8 mouse cellular contexts compared by ENCODE assay signal in genomic region chr15:100304019-100304991, GRCm38 (mm10). TPM values are rescaled to one million over a fixed set of nuclear protein-coding genes. Genes with fewer than 3 reads are reported as not detected.
DNase-seq lines count a peak whose midpoint lies in the region; ATAC-seq lines count a peak whose summit lies in the region.

TSS of gene Mettl7a1 (plus strand) at chr15:100304140.

- H3K4me2 ChIP-seq in intestine, embryonic 16.5 days (ENCODE audit: low read depth, low read length): peak within 1 kb of the TSS; percentile 86

- H3K27ac ChIP-seq in intestine, embryonic 16.5 days (ENCODE audit: low read length): peak within 1 kb of the TSS; percentile 90

- DNase-seq in adrenal gland, postnatal 10 days: peak; percentile 89
- DNase-seq in embryo, embryonic 9.5 days (ENCODE audit: extremely low spot score): peak; percentile 83
- DNase-seq in gastrocnemius, postnatal 4 days (ENCODE audit: low spot score in 2 of 2): peak; percentile 68 to 84
- DNase-seq in left cerebral cortex, postnatal 25 days (ENCODE audit: low spot score in 2 of 2): peak; percentile 87 to 88
- DNase-seq in mesoderm, embryonic 11.5 days (ENCODE audit: low read depth, low spot score): peak; percentile 81
- DNase-seq in right cerebral cortex, postnatal 36 days (ENCODE audit: low spot score in 2 of 2): peak; percentile 62 to 70
- DNase-seq in urinary bladder, postnatal 4 days (ENCODE audit: low spot score in 2 of 2): peak; percentile 78 to 85

- H3K36me3 ChIP-seq in intestine, embryonic 16.5 days (ENCODE audit: control insufficient read depth, insufficient read depth, low read length): no peaks in the 10 kb centered on the region

- ATAC-seq in intestine, embryonic 16.5 days: peak; percentile 78

- intact Hi-C loops in left cerebral cortex, postnatal 25 days (cut with DNase I): loop anchor here (5.0 kb wide), 1 partner anchor 67 kb away; no protein-coding TSS in a partner anchor

- whole genome bisulfite sequencing in intestine, embryonic 16.5 days: 3% methylated on average over 17 of the region's 30 CpGs

- peak within 1 kb of the TSS; percentile 68 for H3K9ac ChIP-seq in intestine, embryonic 16.5 days (ENCODE audit: low read depth, low read length)

- H3K4me3 ChIP-seq in intestine, embryonic 16.5 days (ENCODE audit: low read length): peak within 1 kb of the TSS; percentile 56

- no peaks in the 10 kb centered on the region for H3K4me1 ChIP-seq in intestine, embryonic 16.5 days (ENCODE audit: control insufficient read depth, insufficient read depth, low read length)

- no peaks in the 10 kb centered on the region for H3K9me3 ChIP-seq in intestine, embryonic 16.5 days (ENCODE audit: control insufficient read depth, low read length)

- no peaks in the 10 kb centered on the region for H3K27me3 ChIP-seq in intestine, embryonic 16.5 days (replicated peaks; ENCODE audit: control insufficient read depth, insufficient read depth, low read length)

RNA-seq across cellular contexts. Expression of gene Mettl7a1, which starts in this region (rescaled TPM):
- total RNA-seq in adrenal gland, postnatal 10 days (2021): 10 to 100 TPM; 67.7 to 72.2 TPM
- 10 to 100 TPM; 20.1 to 22.2 TPM for total RNA-seq in gastrocnemius, postnatal 4 days (2021)
- 5.9 and 7.4 TPM in 2 replicates for polyA plus RNA-seq in intestine, embryonic 16.5 days (2015; fragmentation: Nextera tagmentation; extraction: Ambion mirVana)
- total RNA-seq in left cerebral cortex, postnatal 25 days (2021): 10 to 100 TPM; 27.0 to 31.6 TPM

Comparison
In these comparisons a context has a peak if more than half of its experiments do, and no peak if none do; other contexts are left out.
1. Peak in every context shown above with its lines: DNase-seq, ATAC-seq, H3K4me3 ChIP-seq and H3K27ac ChIP-seq.